Mouse (Mus musculus) heart, embryonic 13.5 days (tissue): ENCODE measurements around the gene Kcnh1. TPM values are rescaled to one million over a fixed set of nuclear protein-coding genes. Genes with fewer than 3 reads are reported as not detected.

Experiments
- ATAC-seq: fragments of 200-750 bp; cut with Nextera tagmentation; 2 replicates; pipeline ENCODE4 v1.8.0; 2017; ENCODE audit warnings: moderate TSS enrichment; ENCODE audit not compliant: insufficient number of reproducible peaks, low FRiP score, low TSS enrichment; ENCODE audit errors: extremely low read depth
- H3K27ac ChIP-seq: fragments of 300-500 bp; sonication (generic); replicated peaks from 2 replicates; pipeline ENCODE4 v1.5.1; 2015; ENCODE audit warnings: moderate library complexity, mild to moderate bottlenecking, inconsistent platforms
- H3K27me3 ChIP-seq: fragments of 300-500 bp; sonication (generic); replicated peaks from 2 replicates; pipeline ENCODE4 v1.6.1; 2015; ENCODE audit warnings: mild to moderate bottlenecking, inconsistent platforms
- H3K36me3 ChIP-seq: fragments of 300-500 bp; sonication (generic); 2 replicates; pipeline ENCODE4 v1.6.1; 2015; ENCODE audit warnings: mild to moderate bottlenecking, inconsistent platforms
- H3K4me1 ChIP-seq: fragments of 300-500 bp; sonication (generic); 2 replicates; pipeline ENCODE4 v1.6.1; 2015; ENCODE audit warnings: inconsistent platforms
- H3K4me2 ChIP-seq: fragments of 300-500 bp; sonication (generic); 2 replicates; pipeline ENCODE4 v1.6.1; 2015; ENCODE audit warnings: inconsistent platforms, mild to moderate bottlenecking, moderate library complexity
- H3K4me3 ChIP-seq: fragments of 300-500 bp; sonication (generic); 2 replicates; pipeline ENCODE4 v1.5.1; 2015; ENCODE audit warnings: moderate library complexity, mild to moderate bottlenecking, inconsistent platforms
- H3K9ac ChIP-seq: fragments of 300-500 bp; sonication (generic); 2 replicates; pipeline ENCODE4 v1.6.1; 2015; ENCODE audit warnings: inconsistent platforms, mild to moderate bottlenecking, moderate library complexity
- H3K9me3 ChIP-seq: fragments of 300-500 bp; sonication (generic); 2 replicates; pipeline ENCODE4 v1.6.1; 2016; ENCODE audit warnings: inconsistent platforms
- WGBS: fragments of 180-500 bp; shearing (Covaris S2); methylation state at CpG from one replicate; pipeline ENCODE4 v1.1.7; 2015; ENCODE audit warnings: mixed read lengths; 5-methylcytosine and 5-hydroxymethylcytosine counted together
- polyA plus RNA-seq: library from polyadenylated mRNA; unstranded; fragments of >200 nt; fragmentation: Nextera tagmentation; extraction: Ambion mirVana; gene quantifications from 2 replicates; pipeline ENCODE4 v1.2.1, GENCODE M21; 2015

The Kcnh1 gene
- polyA plus RNA-seq, 1 experiment from 2014 or later: 0.55 TPM

- H3K36me3 ChIP-seq: no peaks in the 10 kb centered on the region
- WGBS: 69% methylated on average over 5 of the region's 5 CpGs
- H3K4me2 ChIP-seq: no peak overlapping the region
- ATAC-seq: no peak
- no peaks in the 10 kb centered on the region for H3K27me3 ChIP-seq
- H3K9ac ChIP-seq: no peak overlapping the region
- H3K9me3 ChIP-seq: no peaks in the 10 kb centered on the region
- H3K4me3 ChIP-seq: no peak overlapping the region
- no peaks in the 10 kb centered on the region for H3K4me1 ChIP-seq
- no peak overlapping the region for H3K27ac ChIP-seq
Measured at GRCm38 (mm10) chr1:192368336-192368735, 177.8 kb downstream of the Kcnh1 start.

- H3K4me2 ChIP-seq: no peak overlapping the region
- H3K4me3 ChIP-seq: no peak overlapping the region
- H3K4me1 ChIP-seq: no peaks in the 10 kb centered on the region
- H3K9me3 ChIP-seq: no peaks in the 10 kb centered on the region
- ATAC-seq: no peak
- H3K9ac ChIP-seq: no peak overlapping the region
- no peaks in the 10 kb centered on the region for H3K27me3 ChIP-seq
- H3K27ac ChIP-seq: no peak overlapping the region
- WGBS: 81% methylated on average over 4 of the region's 4 CpGs
- no peaks in the 10 kb centered on the region for H3K36me3 ChIP-seq
Measured at GRCm38 (mm10) chr1:192371943-192372614, 181.5 kb downstream of the Kcnh1 start.

- H3K4me1 ChIP-seq: no peaks in the 10 kb centered on the region
- 74% methylated on average over 4 of the region's 4 CpGs for WGBS
- H3K9ac ChIP-seq: no peak overlapping the region
- no peak for ATAC-seq
- H3K4me2 ChIP-seq: no peak overlapping the region
- H3K36me3 ChIP-seq: no peaks in the 10 kb centered on the region
- no peak overlapping the region for H3K27ac ChIP-seq
- H3K27me3 ChIP-seq: peaks cover 5% of the 10 kb centered on the region; the same call in 1 of the 2 replicates
- no peak overlapping the region for H3K4me3 ChIP-seq
- H3K9me3 ChIP-seq: peaks cover 5% of the 10 kb centered on the region; the same call in 1 of the 2 replicates
Measured at GRCm38 (mm10) chr1:192378546-192379075, 188.0 kb downstream of the Kcnh1 start.

- no peak overlapping the region for H3K4me2 ChIP-seq
- no peak overlapping the region for H3K27ac ChIP-seq
- peaks cover 5% of the 10 kb centered on the region; the same call in 1 of the 2 replicates for H3K9me3 ChIP-seq
- H3K27me3 ChIP-seq: peaks cover 5% of the 10 kb centered on the region; the same call in 1 of the 2 replicates
- H3K9ac ChIP-seq: no peak overlapping the region
- no peaks in the 10 kb centered on the region for H3K4me1 ChIP-seq
- no peak overlapping the region for H3K4me3 ChIP-seq
- WGBS: 59% methylated on average over 5 of the region's 5 CpGs
- H3K36me3 ChIP-seq: no peaks in the 10 kb centered on the region
- ATAC-seq: no peak
Measured at GRCm38 (mm10) chr1:192380596-192381041, 190.0 kb downstream of the Kcnh1 start.

GRCm38 (mm10) chr1:192387624-192388023 is 197.1 kb downstream of the Kcnh1 start:
- no peak overlapping the region for H3K4me2 ChIP-seq
- no peaks in the 10 kb centered on the region for H3K9me3 ChIP-seq
- H3K9ac ChIP-seq: no peak overlapping the region
- H3K4me1 ChIP-seq: 0 out of 2 replicates have a peak, but pooled peaks cover 6% of the 10 kb centered on the region
- peaks cover 2% of the 10 kb centered on the region; the same call in 1 of the 2 replicates for H3K27me3 ChIP-seq
- ATAC-seq: no peak
- H3K27ac ChIP-seq: no peak overlapping the region
- H3K4me3 ChIP-seq: no peak overlapping the region
- no peaks in the 10 kb centered on the region for H3K36me3 ChIP-seq

- H3K4me2 ChIP-seq: no peak overlapping the region
- 0 out of 2 replicates have a peak, but pooled peaks cover 6% of the 10 kb centered on the region for H3K4me1 ChIP-seq
- 54% methylated on average over 7 of the region's 7 CpGs for WGBS
- H3K9me3 ChIP-seq: no peaks in the 10 kb centered on the region
- H3K4me3 ChIP-seq: no peak overlapping the region
- no peak overlapping the region for H3K9ac ChIP-seq
- ATAC-seq: no peak
- no peaks in the 10 kb centered on the region for H3K36me3 ChIP-seq
- no peaks in the 10 kb centered on the region for H3K27me3 ChIP-seq
- no peak overlapping the region for H3K27ac ChIP-seq
Measured at GRCm38 (mm10) chr1:192391041-192391440, 200.5 kb downstream of the Kcnh1 start.

- ATAC-seq: no peak
- Histone ChIP-seq H3K27me3 (no peaks in the 10 kb centered on the region), H3K4me1 (0 out of 2 replicates have a peak, but pooled peaks cover 6% of the 10 kb centered on the region), H3K4me2 (no peak overlapping the region), H3K4me3 (no peak overlapping the region), H3K9ac (no peak overlapping the region), H3K9me3 (no peaks in the 10 kb centered on the region), H3K36me3 (no peaks in the 10 kb centered on the region), H3K27ac (no peak overlapping the region)
- 65% methylated on average over 2 of the region's 2 CpGs for WGBS
Measured at GRCm38 (mm10) chr1:192392232-192392631, 201.7 kb downstream of the Kcnh1 start.

- Histone ChIP-seq H3K36me3 (no peaks in the 10 kb centered on the region), H3K27me3 (no peaks in the 10 kb centered on the region)
Measured at GRCm38 (mm10) chr1:192399667-192400490, 209.3 kb downstream of the Kcnh1 start.

DNA sequence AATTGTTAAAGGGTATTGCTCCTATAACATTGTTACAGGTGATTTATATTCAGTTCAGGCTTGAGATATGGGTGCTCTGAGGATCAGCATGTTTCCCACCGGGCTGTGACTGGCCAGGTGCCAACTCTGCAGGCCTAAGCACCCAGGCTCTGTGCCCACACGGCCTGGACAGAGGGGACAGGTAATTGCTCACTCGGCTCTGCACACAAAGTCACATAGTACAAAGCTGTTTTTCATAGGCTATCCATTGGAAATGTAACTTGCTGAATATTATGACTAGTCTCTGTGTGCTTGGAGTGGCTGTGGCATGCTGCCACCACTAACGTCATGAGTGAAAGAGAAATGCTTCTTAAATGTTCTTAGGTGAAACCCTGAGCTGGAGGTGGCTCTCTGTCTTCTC is 210.4 kb downstream of the Kcnh1 start:
- no peak for ATAC-seq
- Histone ChIP-seq H3K9me3 (no peaks in the 10 kb centered on the region), H3K9ac (no peak overlapping the region), H3K4me3 (no peak overlapping the region), H3K4me2 (no peak overlapping the region), H3K36me3 (no peaks in the 10 kb centered on the region), H3K4me1 (no peaks in the 10 kb centered on the region), H3K27ac (no peak overlapping the region), H3K27me3 (no peaks in the 10 kb centered on the region)
- 45% methylated on average over 4 of the region's 4 CpGs for WGBS

More at GRCm38 (mm10) chr1:192399667-192400490, 209.3 kb downstream of the Kcnh1 start:
- no peak overlapping the region for H3K9ac ChIP-seq
- WGBS: 77% methylated on average over 14 of the region's 14 CpGs
- no peak overlapping the region for H3K4me3 ChIP-seq
- H3K9me3 ChIP-seq: no peaks in the 10 kb centered on the region
- ATAC-seq: no peak
- H3K27ac ChIP-seq: no peak overlapping the region
- no peaks in the 10 kb centered on the region for H3K4me1 ChIP-seq
- no peak overlapping the region for H3K4me2 ChIP-seq

DNA sequence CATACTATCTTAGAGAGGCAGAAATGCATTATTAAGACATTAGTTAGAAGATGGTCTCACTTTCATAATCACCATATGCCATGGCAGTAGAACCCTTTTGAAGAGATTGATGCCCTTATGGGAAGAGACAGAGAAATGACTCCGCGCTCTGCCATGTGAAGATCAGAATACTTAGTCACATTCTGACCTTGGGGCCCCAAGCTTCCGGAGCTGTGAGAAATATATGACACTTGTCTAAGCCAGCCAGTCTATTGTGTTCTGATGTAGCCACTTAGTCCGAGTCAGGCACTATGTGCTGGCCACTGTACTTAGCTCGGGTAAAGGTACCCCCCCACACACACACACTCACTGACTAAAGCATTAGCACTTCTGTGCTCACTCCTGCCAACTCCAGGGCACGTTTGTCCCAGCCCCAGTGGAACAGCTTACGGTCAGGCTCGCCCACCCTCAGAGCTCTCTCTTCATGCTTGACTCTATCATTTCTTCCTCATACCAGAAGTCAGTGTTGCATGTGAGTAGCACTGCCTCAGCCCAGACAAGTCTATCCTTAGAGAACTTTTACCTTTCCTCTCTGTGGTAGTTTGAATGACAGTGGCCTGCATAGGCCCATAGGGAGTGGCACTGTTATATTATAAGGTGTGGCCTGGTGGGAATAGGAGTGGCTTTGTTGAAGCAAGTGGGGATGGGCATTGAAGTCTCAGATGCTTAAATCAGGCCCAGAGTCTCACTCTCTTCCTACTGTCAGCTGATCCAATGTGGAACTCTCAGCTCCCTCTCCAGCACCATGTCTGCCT is 212.5 kb downstream of the Kcnh1 start:
- H3K9me3 ChIP-seq: no peaks in the 10 kb centered on the region
- no peak overlapping the region for H3K9ac ChIP-seq
- no peak overlapping the region for H3K27ac ChIP-seq
- H3K4me3 ChIP-seq: no peak overlapping the region
- H3K4me1 ChIP-seq: no peaks in the 10 kb centered on the region
- no peak overlapping the region for H3K4me2 ChIP-seq
- WGBS: 80% methylated on average over 8 of the region's 8 CpGs
- H3K27me3 ChIP-seq: no peaks in the 10 kb centered on the region
- no peak for ATAC-seq
- no peaks in the 10 kb centered on the region for H3K36me3 ChIP-seq

GRCm38 (mm10) chr1:192405136-192405535 is 214.6 kb downstream of the Kcnh1 start:
- WGBS: 77% methylated on average over 4 of the region's 4 CpGs
- no peak for ATAC-seq
- H3K4me3 ChIP-seq: no peak overlapping the region
- H3K9me3 ChIP-seq: no peaks in the 10 kb centered on the region
- H3K27ac ChIP-seq: no peak overlapping the region
- no peak overlapping the region for H3K9ac ChIP-seq
- no peaks in the 10 kb centered on the region for H3K36me3 ChIP-seq
- no peaks in the 10 kb centered on the region for H3K27me3 ChIP-seq
- no peaks in the 10 kb centered on the region for H3K4me1 ChIP-seq
- no peak overlapping the region for H3K4me2 ChIP-seq
